Mouse (Mus musculus) heart, embryonic 11.5 days (tissue): ENCODE data around the gene Bicc1. TPM values are rescaled to one million over a fixed set of nuclear protein-coding genes. Genes with fewer than 3 reads are reported as not detected.
A peak's percentile ranks its signal among the peaks of the same experiment; 100 is the strongest.

ENCODE experiments used
- ATAC-seq: fragments of 200-750 bp; cut with Nextera tagmentation; replicated peaks from 2 replicates; pipeline ENCODE4 v1.8.0; 2017; ENCODE audit warnings: moderate library complexity; ENCODE audit not compliant: insufficient number of reproducible peaks, low FRiP score, low TSS enrichment
- H3K27ac ChIP-seq: fragments of 300-500 bp; sonication (generic); 2 replicates; pipeline ENCODE4 v1.5.1; 2014; ENCODE audit warnings: mild to moderate bottlenecking, low read depth, low read length
- H3K27me3 ChIP-seq: fragments of 300-500 bp; sonication (generic); 2 replicates; pipeline ENCODE4 v1.6.1; 2014; ENCODE audit warnings: mild to moderate bottlenecking, low read length, mixed read lengths; ENCODE audit not compliant: control insufficient read depth, insufficient read depth
- H3K36me3 ChIP-seq: fragments of 300-500 bp; sonication (generic); 2 replicates; pipeline ENCODE4 v1.6.1; 2014; ENCODE audit warnings: mild to moderate bottlenecking, low read length, moderate library complexity, mixed read lengths; ENCODE audit not compliant: control insufficient read depth, insufficient read depth
- H3K4me1 ChIP-seq: fragments of 300-500 bp; sonication (generic); 2 replicates; pipeline ENCODE4 v1.6.1; 2014; ENCODE audit warnings: low read length; ENCODE audit not compliant: control insufficient read depth, insufficient read depth
- H3K4me2 ChIP-seq: fragments of 300-500 bp; sonication (generic); 2 replicates; pipeline ENCODE4 v1.6.1; 2014; ENCODE audit warnings: mild to moderate bottlenecking, moderate library complexity
- H3K4me3 ChIP-seq: fragments of 300-500 bp; sonication (generic); 2 replicates; pipeline ENCODE4 v1.5.1; 2014; ENCODE audit warnings: low read depth, low read length
- H3K9ac ChIP-seq: fragments of 300-500 bp; sonication (generic); 2 replicates; pipeline ENCODE4 v1.6.1; 2014; ENCODE audit warnings: mild to moderate bottlenecking, low read depth, low read length, moderate library complexity
- H3K9me3 ChIP-seq: fragments of 300-500 bp; sonication (generic); replicated peaks from 2 replicates; pipeline ENCODE4 v1.6.1; 2016; ENCODE audit warnings: low read length; ENCODE audit not compliant: control insufficient read depth
- WGBS: fragments of 180-500 bp; shearing (Covaris S2); extraction: QIAGEN DNeasy Blood & Tissue Kit; methylation state at CpG from one replicate; pipeline ENCODE4 v1.1.7; 2014; ENCODE audit not compliant: insufficient replicate concordance; 5-methylcytosine and 5-hydroxymethylcytosine counted together
- polyA plus RNA-seq: library from polyadenylated mRNA; unstranded; fragments of >200 nt; fragmentation: Nextera tagmentation; extraction: Ambion mirVana; gene quantifications from 2 replicates; pipeline ENCODE4 v1.2.1, GENCODE M21; 2014

The Bicc1 gene
- polyA plus RNA-seq, 1 experiment from 2014 or later, result 14.1 TPM

DNA sequence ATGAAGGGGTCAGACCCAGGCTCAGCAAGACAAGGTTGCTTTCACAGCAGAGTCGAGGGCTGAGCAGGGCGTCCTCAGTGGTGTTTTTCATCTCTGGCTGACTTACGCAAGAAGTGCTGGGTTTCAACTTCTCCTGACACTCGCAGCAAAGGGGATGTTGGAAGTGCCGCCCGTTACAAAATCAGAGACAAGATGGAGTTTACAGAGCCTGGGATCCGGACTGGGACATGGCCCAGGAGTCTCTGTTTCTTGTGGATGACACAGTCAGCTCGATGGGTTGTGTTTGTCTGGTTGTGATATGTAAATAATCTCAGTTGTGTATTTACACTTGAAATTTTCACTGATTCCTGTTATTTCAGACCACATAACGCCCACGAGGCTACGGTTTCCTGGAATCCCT lies 33.4 kb upstream of the Bicc1 start:
- Histone ChIP-seq H3K4me2 (peak overlapping the region; percentile 47), H3K4me1 (peaks cover 13% of the 10 kb centered on the region), H3K27ac (peak overlapping the region; percentile 47; the same call in 1 of the 2 replicates), H3K4me3 (no peak overlapping the region), H3K9ac (no peak overlapping the region), H3K36me3 (no peaks in the 10 kb centered on the region), H3K9me3 (no peaks in the 10 kb centered on the region), H3K27me3 (no peaks in the 10 kb centered on the region)
- WGBS, result 29% methylated on average over 11 of the region's 11 CpGs
- ATAC-seq, result no peak

DNA sequence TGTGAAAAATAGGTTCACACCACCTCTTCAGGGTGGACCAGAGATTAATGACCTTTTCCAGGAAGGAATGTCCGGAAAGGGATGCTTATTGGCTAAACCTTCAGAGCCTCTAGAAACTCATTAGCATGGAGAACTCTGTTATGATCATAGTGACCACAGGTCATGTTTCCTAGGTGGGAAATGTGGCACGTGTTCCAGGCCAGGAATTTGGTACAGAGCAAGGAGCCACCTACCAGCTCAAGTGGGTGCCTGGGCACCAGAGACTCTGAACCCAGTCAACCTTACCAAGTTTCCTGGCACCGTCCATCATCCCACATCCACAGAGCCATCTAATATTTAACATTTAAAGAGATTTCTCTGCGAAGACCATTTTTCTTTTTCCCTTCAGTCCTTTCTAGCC lies 29.2 kb upstream of the Bicc1 start:
- no peak overlapping the region for H3K9ac ChIP-seq
- ATAC-seq, result no peak
- WGBS, result 81% methylated on average over 4 of the region's 4 CpGs

GRCm38 (mm10) chr10:71185059-71185458 lies 25.6 kb upstream of the Bicc1 start:
- ATAC-seq, result no peak
- 88% methylated on average over 7 of the region's 7 CpGs for WGBS
- H3K27ac ChIP-seq, result no peak overlapping the region
- H3K4me2 ChIP-seq, result no peak overlapping the region
- H3K4me1 ChIP-seq, result peaks cover 4% of the 10 kb centered on the region
- no peaks in the 10 kb centered on the region for H3K36me3 ChIP-seq
- no peaks in the 10 kb centered on the region; the same call in 1 of the 2 replicates for H3K9me3 ChIP-seq
- H3K4me3 ChIP-seq, result no peak overlapping the region
- no peak overlapping the region for H3K9ac ChIP-seq
- no peaks in the 10 kb centered on the region for H3K27me3 ChIP-seq

More for the DNA sequence above, 29.2 kb upstream of the Bicc1 start:
- Histone ChIP-seq H3K27me3 (no peaks in the 10 kb centered on the region), H3K27ac (no peak overlapping the region), H3K36me3 (no peaks in the 10 kb centered on the region), H3K4me1 (peaks cover 11% of the 10 kb centered on the region), H3K9me3 (no peaks in the 10 kb centered on the region), H3K4me3 (no peak overlapping the region), H3K4me2 (no peak overlapping the region)

GRCm38 (mm10) chr10:71183339-71184031 lies 24.0 kb upstream of the Bicc1 start:
- H3K27me3 ChIP-seq, result no peaks in the 10 kb centered on the region
- no peaks in the 10 kb centered on the region for H3K36me3 ChIP-seq
- 27% methylated on average over 7 of the region's 7 CpGs for WGBS
- no peak overlapping the region for H3K27ac ChIP-seq
- peaks cover 4% of the 10 kb centered on the region for H3K4me1 ChIP-seq
- no peak overlapping the region for H3K4me2 ChIP-seq
- ATAC-seq, result no peak
- H3K9ac ChIP-seq, result no peak overlapping the region
- H3K9me3 ChIP-seq, result no peaks in the 10 kb centered on the region; the same call in 1 of the 2 replicates
- no peak overlapping the region for H3K4me3 ChIP-seq

DNA sequence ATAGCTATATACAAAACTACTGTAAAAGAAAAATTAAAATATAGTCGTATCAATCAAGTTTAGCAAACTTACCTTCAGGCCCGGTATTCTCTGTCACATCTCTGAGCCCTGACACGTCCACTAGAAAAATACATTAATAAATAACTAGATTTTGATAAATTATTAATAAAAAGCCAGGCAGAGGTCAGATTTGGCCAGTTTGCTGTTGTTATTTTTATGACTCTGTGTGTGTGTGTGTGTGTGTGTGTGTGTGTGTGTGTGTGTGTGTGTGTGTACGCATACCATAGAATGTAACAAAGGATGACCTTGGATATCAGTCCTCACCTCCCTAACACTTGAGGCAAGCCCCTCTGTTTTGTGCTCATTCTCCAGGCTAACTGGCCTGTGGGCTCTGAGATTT lies 22.4 kb upstream of the Bicc1 start:
- no peak overlapping the region for H3K4me2 ChIP-seq
- no peaks in the 10 kb centered on the region for H3K27me3 ChIP-seq
- no peak overlapping the region for H3K27ac ChIP-seq
- H3K9ac ChIP-seq, result no peak overlapping the region
- no peak overlapping the region for H3K4me3 ChIP-seq
- no peaks in the 10 kb centered on the region for H3K36me3 ChIP-seq
- peaks cover 4% of the 10 kb centered on the region for H3K4me1 ChIP-seq
- no peak for ATAC-seq
- H3K9me3 ChIP-seq, result no peaks in the 10 kb centered on the region; the same call in 1 of the 2 replicates
- WGBS, result 83% methylated on average over 4 of the region's 4 CpGs

DNA sequence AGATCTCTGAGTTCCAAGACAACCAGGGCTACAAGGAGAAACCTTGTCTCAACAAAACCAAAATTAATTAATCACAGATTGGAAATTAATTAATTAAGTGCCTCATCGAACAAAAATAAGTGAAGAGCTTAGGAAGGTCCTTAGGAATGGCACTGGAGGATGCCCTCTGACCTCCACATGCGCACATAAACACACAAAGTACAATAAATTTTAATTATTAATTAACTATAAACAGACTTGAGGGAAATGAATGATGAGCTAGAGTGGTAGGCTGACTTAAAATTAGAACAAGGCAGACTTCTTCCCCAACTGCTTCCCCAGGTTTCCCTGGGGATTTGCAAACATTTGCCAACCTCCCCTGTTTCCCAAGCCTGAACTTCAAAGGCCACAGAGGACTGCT lies 21.6 kb upstream of the Bicc1 start:
- Histone ChIP-seq H3K9me3 (no peaks in the 10 kb centered on the region; the same call in 1 of the 2 replicates), H3K4me2 (no peak overlapping the region), H3K9ac (no peak overlapping the region), H3K36me3 (no peaks in the 10 kb centered on the region), H3K27me3 (no peaks in the 10 kb centered on the region), H3K27ac (no peak overlapping the region), H3K4me3 (no peak overlapping the region), H3K4me1 (peaks cover 4% of the 10 kb centered on the region)
- ATAC-seq, result no peak
- 76% methylated on average over 2 of the region's 2 CpGs for WGBS

- no peak overlapping the region for H3K4me2 ChIP-seq
- no peaks in the 10 kb centered on the region for H3K27me3 ChIP-seq
- ATAC-seq, result no peak
- no peaks in the 10 kb centered on the region for H3K36me3 ChIP-seq
- H3K9me3 ChIP-seq, result no peaks in the 10 kb centered on the region; the same call in 1 of the 2 replicates
- peaks cover 4% of the 10 kb centered on the region for H3K4me1 ChIP-seq
- no peak overlapping the region for H3K27ac ChIP-seq
- no peak overlapping the region for H3K4me3 ChIP-seq
- WGBS, result 68% methylated on average over 2 of the region's 2 CpGs
- H3K9ac ChIP-seq, result no peak overlapping the region
Measured at GRCm38 (mm10) chr10:71180057-71180456, 20.6 kb upstream of the Bicc1 start.

DNA sequence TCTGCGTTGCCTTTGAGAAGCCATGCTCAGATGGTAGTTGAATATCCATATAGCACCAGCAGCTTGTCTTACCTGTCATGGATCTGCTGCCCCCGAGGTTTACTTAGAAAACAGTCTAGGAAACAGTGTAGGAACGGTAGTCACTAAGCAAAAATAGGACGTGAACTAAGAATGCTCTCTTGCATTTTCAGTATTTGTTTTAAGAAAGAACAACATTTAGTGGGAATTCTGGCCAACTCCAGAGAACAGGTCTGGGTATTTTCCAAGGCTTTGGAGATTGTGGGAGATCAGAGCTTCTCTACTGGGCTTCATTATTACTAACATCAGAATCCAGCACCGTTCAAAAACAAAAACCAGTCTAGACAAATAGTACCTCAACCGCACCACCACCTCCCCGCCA lies 17.7 kb upstream of the Bicc1 start:
- H3K4me2 ChIP-seq, result no peak overlapping the region
- no peak for ATAC-seq
- H3K9me3 ChIP-seq, result no peaks in the 10 kb centered on the region; the same call in 1 of the 2 replicates
- H3K36me3 ChIP-seq, result no peaks in the 10 kb centered on the region
- no peak overlapping the region for H3K9ac ChIP-seq
- WGBS, result 62% methylated on average over 7 of the region's 7 CpGs
- no peaks in the 10 kb centered on the region for H3K27me3 ChIP-seq
- no peaks in the 10 kb centered on the region for H3K4me1 ChIP-seq
- H3K4me3 ChIP-seq, result no peak overlapping the region
- H3K27ac ChIP-seq, result no peak overlapping the region

DNA sequence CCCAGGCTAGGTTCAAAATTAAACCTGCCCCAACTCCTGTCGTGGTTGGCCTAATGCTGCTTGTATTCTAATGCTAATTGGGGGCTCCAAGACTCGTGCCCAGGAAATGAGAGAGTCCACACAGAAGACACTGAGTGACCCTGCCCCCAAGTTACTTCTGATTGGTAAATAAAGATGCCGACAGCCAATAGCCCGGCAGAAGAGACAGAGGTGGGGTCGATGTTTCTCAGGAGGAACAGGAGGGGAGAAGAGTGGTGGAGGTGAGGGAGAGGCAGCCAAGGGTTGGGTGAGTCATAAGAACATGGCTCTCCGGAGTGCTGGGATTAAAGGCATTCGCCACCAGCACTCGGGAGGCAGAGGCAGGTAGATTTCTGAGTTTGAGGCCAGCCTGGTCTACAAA lies 16.8 kb upstream of the Bicc1 start:
- no peak overlapping the region for H3K4me2 ChIP-seq
- H3K4me1 ChIP-seq, result no peaks in the 10 kb centered on the region
- 74% methylated on average over 8 of the region's 8 CpGs for WGBS
- H3K9ac ChIP-seq, result no peak overlapping the region
- H3K36me3 ChIP-seq, result no peaks in the 10 kb centered on the region
- no peaks in the 10 kb centered on the region; the same call in 1 of the 2 replicates for H3K9me3 ChIP-seq
- H3K27me3 ChIP-seq, result no peaks in the 10 kb centered on the region
- no peak for ATAC-seq
- no peak overlapping the region for H3K27ac ChIP-seq
- no peak overlapping the region for H3K4me3 ChIP-seq
